Mouse (Mus musculus) bone marrow, adult 2 months (tissue): ENCODE measurements around the gene Tex13c2.

ENCODE experiments used
- CTCF ChIP-seq: fragments of 200-500 bp; IDR thresholded peaks from 2 replicates; pipeline ENCODE4 v1.5.1; 2011; ENCODE audit warnings: low read length, control low read depth; ENCODE audit not compliant: control insufficient read depth, insufficient read depth
- POLR2A ChIP-seq: fragments of 200-500 bp; IDR thresholded peaks from 2 replicates; pipeline ENCODE4 v1.6.1; 2011; ENCODE audit warnings: low read depth, mild to moderate bottlenecking, control low read depth, low read length, borderline replicate concordance; ENCODE audit not compliant: control insufficient read depth

GRCm38 (mm10) chrX:42540030-42540755, 50.7 kb downstream of the Tex13c2 start:
- TF ChIP-seq CTCF (no peak), POLR2A (no peak)
